ENCODE assay signal across 16 mouse cellular contexts in genomic region chr5:65076087-65076486, GRCm38 (mm10). TPM values are rescaled to one million over a fixed set of nuclear protein-coding genes. Genes with fewer than 3 reads are reported as not detected.
DNase-seq lines count a peak whose midpoint lies in the region; ATAC-seq and TF ChIP-seq lines count a peak whose summit lies in the region.
"Had no signal": no experiment of that assay in that cellular context is flagged by ENCODE, and none has a peak within 500 bp of the region (broad histone marks: within the 10 kb centered on the region; RNA-seq: fewer than 3 reads in every experiment).

No protein-coding gene starts in this region.

- POLR2A ChIA-PET in Patski (lab: Charles Lee), result no interaction called here

- no peaks in the 10 kb centered on the region for H3K4me1 ChIP-seq in heart, embryonic 10.5 days
- no peaks in the 10 kb centered on the region for H3K4me1 ChIP-seq in liver, postnatal 0 days (ENCODE audit: insufficient read depth)
- 0 out of 2 replicates have a peak, but pooled peaks cover 3% of the 10 kb centered on the region for H3K4me1 ChIP-seq in liver, embryonic 12.5 days
- no peaks in the 10 kb centered on the region for H3K4me1 ChIP-seq in forebrain, embryonic 16.5 days (replicated peaks; ENCODE audit: control insufficient read depth, insufficient read depth, low read length)
- no peaks in the 10 kb centered on the region for H3K4me1 ChIP-seq in midbrain, embryonic 11.5 days (ENCODE audit: control insufficient read depth, insufficient read depth, low read length)
- H3K4me1 ChIP-seq: embryonic facial prominence, embryonic 13.5 days; heart, embryonic 12.5 days; intestine, embryonic 15.5 days had no signal

- H3K4me2 ChIP-seq in liver, postnatal 0 days (ENCODE audit: low read depth, low read length), result no peak overlapping the region
- no peak overlapping the region for H3K4me2 ChIP-seq in liver, embryonic 12.5 days
- no peak overlapping the region for H3K4me2 ChIP-seq in forebrain, embryonic 16.5 days (ENCODE audit: low read length)
- H3K4me2 ChIP-seq in midbrain, embryonic 11.5 days, result no peak overlapping the region
- H3K4me2 ChIP-seq: embryonic facial prominence, embryonic 13.5 days; heart, embryonic 12.5 days; intestine, embryonic 15.5 days had no signal

- WGBS in heart, embryonic 10.5 days, result 74% methylated on average over 2 of the region's 2 CpGs
- 49% methylated on average over 2 of the region's 2 CpGs for WGBS in liver, postnatal 0 days (ENCODE audit: insufficient replicate concordance)
- 47% methylated on average over 2 of the region's 2 CpGs for WGBS in liver, embryonic 12.5 days (ENCODE audit: insufficient replicate concordance)
- WGBS in forebrain, embryonic 16.5 days, result 78% methylated on average over 2 of the region's 2 CpGs
- 77% methylated on average over 2 of the region's 2 CpGs for WGBS in midbrain, embryonic 11.5 days

- in situ Hi-C loops in Patski (cut with MboI; ENCODE audit: low pct_unique_long_range_greater_than_20kb), result no loop called here

- H3K27me3 ChIP-seq in heart, embryonic 10.5 days (ENCODE audit: insufficient read depth, poor library complexity, severe bottlenecking), result no peaks in the 10 kb centered on the region
- no peaks in the 10 kb centered on the region for H3K27me3 ChIP-seq in liver, postnatal 0 days (ENCODE audit: insufficient read depth, low read length)
- H3K27me3 ChIP-seq in liver, embryonic 12.5 days (replicated peaks), result no peaks in the 10 kb centered on the region
- H3K27me3 ChIP-seq in Patski, result no peaks in the 10 kb centered on the region
- no peaks in the 10 kb centered on the region for H3K27me3 ChIP-seq in forebrain, embryonic 16.5 days (replicated peaks; ENCODE audit: control insufficient read depth, insufficient read depth, low read length)
- H3K27me3 ChIP-seq in midbrain, embryonic 11.5 days (ENCODE audit: control insufficient read depth, insufficient read depth, low read length), result no peaks in the 10 kb centered on the region
- H3K27me3 ChIP-seq: embryonic facial prominence, embryonic 13.5 days; heart, embryonic 12.5 days; intestine, embryonic 15.5 days had no signal

- no peak for TF ChIP-seq EP300 in liver, postnatal 0 days (IDR thresholded peaks at IDR 0.05; ENCODE audit: low read depth)

- peak; percentile 24 for DNase-seq in heart, adult 8-10 months (ENCODE audit: low spot score)
- no peak for DNase-seq in heart, embryonic 10.5 days (ENCODE audit: low spot score)
- DNase-seq in liver, postnatal 0 days, result no peak
- no peak for DNase-seq in Patski (ENCODE audit: low read depth, low spot score)
- DNase-seq in naive thymus-derived CD4-positive, alpha-beta T cell, adult 2 months (ENCODE audit: low read depth), result peak; percentile 29
- no peak for DNase-seq in midbrain, embryonic 11.5 days (ENCODE audit: low spot score, missing footprints)
- DNase-seq: adrenal gland, postnatal 10 days; cerebellum, postnatal 14 days; right cerebral cortex, postnatal 14 days; thymus, postnatal 25 days had no signal

- no peaks in the 10 kb centered on the region for H3K9me3 ChIP-seq in heart, embryonic 10.5 days
- H3K9me3 ChIP-seq in liver, postnatal 0 days (ENCODE audit: low read length), result no peaks in the 10 kb centered on the region
- no peaks in the 10 kb centered on the region for H3K9me3 ChIP-seq in liver, embryonic 12.5 days (replicated peaks)
- no peaks in the 10 kb centered on the region for H3K9me3 ChIP-seq in forebrain, embryonic 16.5 days (ENCODE audit: control insufficient read depth, low read length)
- no peaks in the 10 kb centered on the region for H3K9me3 ChIP-seq in midbrain, embryonic 11.5 days (ENCODE audit: control insufficient read depth, low read length)
- H3K9me3 ChIP-seq: embryonic facial prominence, embryonic 13.5 days; forebrain, embryonic 10.5 days; heart, embryonic 12.5 days; intestine, embryonic 15.5 days had no signal

- CTCF ChIA-PET in Patski (lab: Charles Lee), result interaction anchor here (0.8 to 2.2 kb wide), 5 partner anchors 11 to 137 kb away, joined by 3 to 13 read pairs (median 6); no protein-coding TSS in a partner anchor

- no peaks in the 10 kb centered on the region for H3K36me3 ChIP-seq in heart, embryonic 10.5 days
- H3K36me3 ChIP-seq in liver, postnatal 0 days (replicated peaks; ENCODE audit: insufficient read depth, low read length), result no peaks in the 10 kb centered on the region
- H3K36me3 ChIP-seq in liver, embryonic 12.5 days, result no peaks in the 10 kb centered on the region
- H3K36me3 ChIP-seq in forebrain, embryonic 16.5 days (ENCODE audit: control insufficient read depth, insufficient read depth), result no peaks in the 10 kb centered on the region
- no peaks in the 10 kb centered on the region for H3K36me3 ChIP-seq in midbrain, embryonic 11.5 days (ENCODE audit: control insufficient read depth, insufficient read depth, low read length)
- H3K36me3 ChIP-seq: embryonic facial prominence, embryonic 13.5 days; forebrain, embryonic 10.5 days; heart, embryonic 12.5 days; intestine, embryonic 15.5 days had no signal

- TF ChIP-seq CTCF in liver, postnatal 0 days (IDR thresholded peaks at IDR 0.05; ENCODE audit: low read depth), result peak; percentile 53
- peak; percentile 42 for TF ChIP-seq CTCF in Patski (IDR thresholded peaks at IDR 0.05)

- no peak overlapping the region for H3K9ac ChIP-seq in liver, postnatal 0 days (replicated peaks)
- H3K9ac ChIP-seq in liver, embryonic 12.5 days, result no peak overlapping the region
- H3K9ac ChIP-seq in forebrain, embryonic 16.5 days (replicated peaks; ENCODE audit: low read depth, low read length), result no peak overlapping the region
- H3K9ac ChIP-seq in midbrain, embryonic 11.5 days (ENCODE audit: low read length), result no peak overlapping the region
- H3K9ac ChIP-seq: embryonic facial prominence, embryonic 13.5 days; heart, embryonic 12.5 days; intestine, embryonic 15.5 days had no signal

- H3K4me3 ChIP-seq in heart, embryonic 10.5 days, result no peak overlapping the region
- H3K4me3 ChIP-seq in liver, postnatal 0 days (ENCODE audit: low read depth, low read length), result no peak overlapping the region
- no peak overlapping the region for H3K4me3 ChIP-seq in liver, embryonic 12.5 days
- H3K4me3 ChIP-seq in forebrain, embryonic 16.5 days (replicated peaks; ENCODE audit: low read length), result no peak overlapping the region
- no peak overlapping the region for H3K4me3 ChIP-seq in midbrain, embryonic 11.5 days (ENCODE audit: low read depth, low read length)
- H3K4me3 ChIP-seq: embryonic facial prominence, embryonic 13.5 days; forebrain, embryonic 10.5 days; heart, embryonic 12.5 days; intestine, embryonic 15.5 days had no signal

- no peak overlapping the region for H3K27ac ChIP-seq in heart, embryonic 10.5 days
- no peak overlapping the region for H3K27ac ChIP-seq in liver, postnatal 0 days (ENCODE audit: low read depth)
- H3K27ac ChIP-seq in liver, embryonic 12.5 days, result no peak overlapping the region
- H3K27ac ChIP-seq in forebrain, embryonic 16.5 days (ENCODE audit: low read length), result no peak overlapping the region
- no peak overlapping the region for H3K27ac ChIP-seq in midbrain, embryonic 11.5 days (ENCODE audit: low read depth, low read length)
- H3K27ac ChIP-seq: embryonic facial prominence, embryonic 13.5 days; forebrain, embryonic 10.5 days; intestine, embryonic 15.5 days had no signal

- no peak; the same call in 1 of the 2 replicates for ATAC-seq in liver, postnatal 0 days
- ATAC-seq in liver, embryonic 12.5 days, result no peak
- ATAC-seq in Patski, result no peak
- no peak for ATAC-seq in forebrain, embryonic 16.5 days
- ATAC-seq in midbrain, embryonic 11.5 days (ENCODE audit: low FRiP score), result no peak

RNA-seq across cellular contexts. Expression of gene Tmem156, which starts 15.8 kb away (rescaled TPM):
- total RNA-seq in heart, adult 8-10 months (2022), result under 1 TPM in 1 of 4 experiments, not detected in 3; 0.17 TPM
- polyA plus RNA-seq in heart, embryonic 10.5 days (2016; fragmentation: Nextera tagmentation; extraction: Ambion mirVana), result 0.12 and 0.13 TPM in 2 replicates
- 0.67 and 1.2 TPM in 2 replicates for polyA plus RNA-seq in liver, postnatal 0 days (2015; fragmentation: Nextera tagmentation; extraction: Ambion mirVana)
- polyA plus RNA-seq in liver, embryonic 12.5 days (2016; fragmentation: Nextera tagmentation; extraction: Ambion mirVana), result 0.39 and 0.41 TPM in 2 replicates
- polyA plus RNA-seq in Patski (2021), result not detected
- polyA plus RNA-seq in forebrain, embryonic 16.5 days (2015; fragmentation: Nextera tagmentation; extraction: Ambion mirVana), result 0.22 TPM in 1 of 2 replicates, not detected in the other
- polyA plus RNA-seq in midbrain, embryonic 11.5 days (2014; fragmentation: Nextera tagmentation; extraction: Ambion mirVana), result 0.19 TPM in 1 of 2 replicates, not detected in the other
- polyA plus RNA-seq: forebrain, embryonic 10.5 days had no signal

RNA-seq across cellular contexts. Expression of gene Klhl5, which starts 31.3 kb away (rescaled TPM):
- 10 to 100 TPM; 13.0 to 16.0 (median 13.4) TPM for total RNA-seq in heart, adult 8-10 months (2022)
- 12.9 and 13.0 TPM in 2 replicates for polyA plus RNA-seq in heart, embryonic 10.5 days (2016; fragmentation: Nextera tagmentation; extraction: Ambion mirVana)
- polyA plus RNA-seq in liver, postnatal 0 days (2015; fragmentation: Nextera tagmentation; extraction: Ambion mirVana), result 5.2 and 5.6 TPM in 2 replicates
- 6.9 and 8.0 TPM in 2 replicates for polyA plus RNA-seq in liver, embryonic 12.5 days (2016; fragmentation: Nextera tagmentation; extraction: Ambion mirVana)
- polyA plus RNA-seq in Patski (2021), result 32.0 TPM
- polyA plus RNA-seq in forebrain, embryonic 16.5 days (2015; fragmentation: Nextera tagmentation; extraction: Ambion mirVana), result 63.5 and 67.3 TPM in 2 replicates
- polyA plus RNA-seq in midbrain, embryonic 11.5 days (2014; fragmentation: Nextera tagmentation; extraction: Ambion mirVana), result 18.7 and 20.6 TPM in 2 replicates

Comparison
In these comparisons a context has a peak if more than half of its experiments do, and no peak if none do; other contexts are left out.
1. DNase-seq: peak in heart, adult 8-10 months (single experiment) and naive thymus-derived CD4-positive, alpha-beta T cell, adult 2 months (single experiment); none in heart, embryonic 10.5 days (single experiment), liver, postnatal 0 days (single experiment), Patski (single experiment) and midbrain, embryonic 11.5 days (single experiment).